Comparison of ENCODE assay signal across 25 mouse cellular contexts in the genomic region with DNA sequence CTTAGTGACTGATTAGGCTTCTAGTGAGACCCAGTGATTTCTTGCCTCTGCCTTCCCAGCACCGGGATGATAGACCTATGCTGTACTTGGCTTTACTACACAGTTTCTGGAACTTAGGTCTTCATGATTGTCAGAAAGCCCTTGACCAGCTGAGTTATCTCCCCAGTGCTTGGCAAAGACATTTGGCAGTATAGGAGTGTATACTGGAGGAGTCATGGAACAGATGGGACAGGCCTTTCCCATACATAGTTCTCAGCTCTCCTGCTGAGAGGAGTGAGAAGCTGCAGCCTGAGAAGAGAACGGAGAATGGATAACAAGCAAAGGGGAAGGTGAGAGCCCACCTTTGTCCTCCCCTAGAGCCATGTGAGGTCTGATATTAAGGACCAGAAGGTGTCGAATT.
"Had no signal": no experiment of that assay in that cellular context is flagged by ENCODE, and none has a peak within 500 bp of the region (broad histone marks: within the 10 kb centered on the region; RNA-seq: fewer than 3 reads in every experiment).

No protein-coding gene starts in this region.

- H3K27me3 ChIP-seq: heart, embryonic 13.5 days; heart, embryonic 15.5 days; hindbrain, embryonic 13.5 days; hindbrain, embryonic 15.5 days; limb, embryonic 12.5 days had no signal

- H3K4me1 ChIP-seq: kidney, embryonic 15.5 days had no signal

- H3K27ac ChIP-seq: heart, adult 2 months; heart, embryonic 13.5 days; heart, embryonic 15.5 days; hindbrain, embryonic 13.5 days; hindbrain, embryonic 15.5 days; hindbrain, postnatal 0 days; kidney, embryonic 15.5 days; kidney, postnatal 0 days; limb, embryonic 12.5 days had no signal

- ATAC-seq: forebrain, postnatal 0 days; hindbrain, postnatal 0 days had no signal

- H3K9ac ChIP-seq: forebrain, postnatal 0 days; heart, embryonic 13.5 days; heart, embryonic 15.5 days; hindbrain, embryonic 13.5 days; hindbrain, embryonic 15.5 days; kidney, embryonic 15.5 days; limb, embryonic 12.5 days had no signal

- H3K4me2 ChIP-seq: heart, embryonic 11.5 days; heart, embryonic 13.5 days; heart, embryonic 15.5 days; hindbrain, embryonic 13.5 days; hindbrain, embryonic 15.5 days; kidney, embryonic 15.5 days; limb, embryonic 12.5 days had no signal

- DNase-seq: forebrain, postnatal 0 days; gastrocnemius, postnatal 14 days; gastrocnemius, postnatal 36 days; heart, adult 11 months; heart, adult 2 months; heart, postnatal 14 days; heart, postnatal 36 days; kidney, adult 11 months; kidney, adult 2 months; kidney, adult 9 months; kidney, postnatal 14 days; kidney, postnatal 36 days; layer of hippocampus, adult 9-11 months; layer of hippocampus, postnatal 36 days; left cerebral cortex, postnatal 4 days; liver had no signal

- H3K9me3 ChIP-seq: heart, embryonic 13.5 days; heart, embryonic 15.5 days; hindbrain, embryonic 13.5 days; hindbrain, embryonic 15.5 days; kidney, embryonic 15.5 days; limb, embryonic 12.5 days had no signal

- H3K4me3 ChIP-seq: heart, adult 2 months; heart, embryonic 13.5 days; heart, embryonic 15.5 days; hindbrain, embryonic 13.5 days; hindbrain, embryonic 15.5 days; kidney, embryonic 15.5 days; limb, embryonic 12.5 days had no signal

- H3K36me3 ChIP-seq: heart, embryonic 13.5 days; heart, embryonic 15.5 days; hindbrain, embryonic 13.5 days; hindbrain, embryonic 15.5 days; kidney, embryonic 15.5 days; limb, embryonic 12.5 days had no signal
